ENCODE assay signal across 12 mouse cellular contexts in genomic region chr14:23908564-23908963, GRCm38 (mm10).
"Had no signal": no experiment of that assay in that cellular context is flagged by ENCODE, and none has a peak within 500 bp of the region (broad histone marks: within the 10 kb centered on the region; RNA-seq: fewer than 3 reads in every experiment).

No protein-coding gene starts in this region.

- H3K27me3 ChIP-seq: liver, embryonic 13.5 days; midbrain, embryonic 13.5 days had no signal

- H3K9me3 ChIP-seq: liver, embryonic 13.5 days; midbrain, embryonic 13.5 days had no signal

- H3K4me1 ChIP-seq: liver, embryonic 13.5 days had no signal

- H3K9ac ChIP-seq: liver, embryonic 13.5 days; liver, postnatal 0 days; midbrain, embryonic 13.5 days had no signal

- H3K36me3 ChIP-seq: liver, embryonic 13.5 days; midbrain, embryonic 13.5 days had no signal

- H3K27ac ChIP-seq: layer of hippocampus, adult 2 months; liver, embryonic 13.5 days; midbrain, embryonic 13.5 days; stomach, postnatal 0 days had no signal

- H3K4me2 ChIP-seq: liver, embryonic 13.5 days; midbrain, embryonic 13.5 days had no signal

- H3K4me3 ChIP-seq: layer of hippocampus, adult 2 months; liver, embryonic 13.5 days; midbrain, embryonic 13.5 days had no signal

- ATAC-seq: liver, postnatal 0 days; midbrain, embryonic 13.5 days had no signal

- DNase-seq: kidney, postnatal 10 days; kidney, postnatal 4 days; liver; liver, embryonic 13.5 days; liver, postnatal 0 days; lung, postnatal 36 days; right cerebral cortex, adult 18-20 months; right cerebral cortex, postnatal 25 days; thymus, postnatal 4 days had no signal
